Mouse (Mus musculus): ENCODE measurements around the gene Btbd9.

- TF ChIP-seq CTCF (IDR thresholded peaks at IDR 0.05; ENCODE audit: extremely low read depth, insufficient read depth, insufficient read length, insufficient replicate concordance) (no peak), POLR2A (IDR thresholded peaks at IDR 0.05; ENCODE audit: low read depth, low read length) (no peak)
Observed at GRCm38 (mm10) chr17:30360654-30361053, 215.6 kb downstream of the Btbd9 start.
